In the genomic region with DNA sequence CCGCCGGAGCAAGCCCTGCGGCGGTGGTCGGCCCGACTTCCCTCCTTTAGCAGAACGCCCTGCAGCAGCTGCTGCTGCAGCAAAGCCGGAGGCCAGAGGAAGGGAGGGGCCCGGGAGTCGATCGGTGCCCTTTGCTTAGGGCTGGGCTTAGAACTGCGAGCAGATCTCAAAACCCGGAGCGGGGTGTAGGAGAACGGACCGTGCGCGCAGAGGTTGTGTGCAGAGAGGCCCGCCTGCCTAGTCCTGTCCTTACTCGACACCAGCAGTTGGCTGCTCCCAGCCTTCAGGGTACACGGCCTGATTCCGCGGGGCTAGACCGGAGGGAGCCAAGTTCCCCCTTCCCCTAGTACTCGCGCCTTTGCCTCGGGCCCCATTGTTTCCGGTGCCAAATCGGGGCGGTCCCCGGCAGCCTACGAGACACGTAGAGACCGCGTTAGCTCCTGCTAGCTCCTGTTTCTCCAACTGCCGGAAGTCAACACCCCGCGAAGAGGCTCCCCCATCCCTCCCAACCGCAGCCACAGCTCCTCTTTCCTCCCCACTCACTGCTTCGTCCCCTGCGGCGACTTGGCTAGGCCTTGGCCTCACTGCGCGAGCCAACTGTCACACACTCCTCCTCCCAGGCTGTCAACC, we compare ENCODE assay signal across 8 mouse cellular contexts. TPM values are rescaled to one million over a fixed set of nuclear protein-coding genes. Genes with fewer than 3 reads are reported as not detected.
DNase-seq lines count a peak whose midpoint lies in the region; ATAC-seq and TF ChIP-seq lines count a peak whose summit lies in the region.

TSS of gene Lnpep (minus strand) at position 94 of the 630 bp plus-strand sequence.

- H3K9me3 ChIP-seq in erythroblast, embryonic 14.5 days (ENCODE audit: control insufficient read depth, low read length), result no peaks in the 10 kb centered on the region
- no peaks in the 10 kb centered on the region for H3K9me3 ChIP-seq in heart, embryonic 11.5 days (replicated peaks; ENCODE audit: control insufficient read depth, low read length)
- no peaks in the 10 kb centered on the region for H3K9me3 ChIP-seq in kidney, embryonic 16.5 days (ENCODE audit: low read length)
- H3K9me3 ChIP-seq in stomach, embryonic 14.5 days (ENCODE audit: control insufficient read depth, low read depth, low read length), result no peaks in the 10 kb centered on the region

- 0% methylated on average over 43 of the region's 44 CpGs for WGBS in heart, embryonic 11.5 days (ENCODE audit: insufficient replicate concordance)
- under 1% methylated on average over 43 of the region's 44 CpGs for WGBS in kidney, embryonic 16.5 days
- under 1% methylated on average over 44 of the region's 44 CpGs for WGBS in liver, adult 2 months
- 0% methylated on average over 44 of the region's 44 CpGs for WGBS in stomach, embryonic 14.5 days

- ATAC-seq in heart, embryonic 11.5 days (replicated peaks; ENCODE audit: insufficient number of reproducible peaks, low FRiP score, low TSS enrichment), result peak; percentile 91
- ATAC-seq in kidney, embryonic 16.5 days (ENCODE audit: low FRiP score, low TSS enrichment), result peak; percentile 96
- peak; percentile 91 for ATAC-seq in stomach, embryonic 14.5 days (ENCODE audit: insufficient number of reproducible peaks, insufficient read depth, low FRiP score, low read depth)

- H3K36me3 ChIP-seq in C2C12 (ENCODE audit: control insufficient read depth, insufficient read depth) (no peaks in the 10 kb centered on the region), myocyte (ENCODE audit: control insufficient read depth, insufficient read depth) (no peaks in the 10 kb centered on the region)
- no peaks in the 10 kb centered on the region; the same call in 1 of the 2 replicates for H3K36me3 ChIP-seq in erythroblast, embryonic 14.5 days (ENCODE audit: control insufficient read depth)
- H3K36me3 ChIP-seq in heart, embryonic 11.5 days (ENCODE audit: control insufficient read depth, insufficient read depth, low read length), result no peaks in the 10 kb centered on the region
- H3K36me3 ChIP-seq in kidney, embryonic 16.5 days (ENCODE audit: insufficient read depth, low read length), result no peaks in the 10 kb centered on the region
- H3K36me3 ChIP-seq in liver, adult 2 months (ENCODE audit: control insufficient read depth, insufficient read depth, low read length), result no peaks in the 10 kb centered on the region
- no peaks in the 10 kb centered on the region for H3K36me3 ChIP-seq in stomach, embryonic 14.5 days (ENCODE audit: control insufficient read depth, insufficient read depth, low read length)

- H3ac ChIP-seq in C2C12 (ENCODE audit: control insufficient read depth, insufficient read length, low read depth), result peak within 1 kb of the TSS; percentile 94
- H3ac ChIP-seq in myocyte (ENCODE audit: control insufficient read depth, insufficient read length), result peak within 1 kb of the TSS; percentile 38

- H3K79me2 ChIP-seq in C2C12 (ENCODE audit: control insufficient read depth, insufficient read depth), result peaks cover 43% of the 10 kb centered on the region
- peaks cover 11% of the 10 kb centered on the region for H3K79me2 ChIP-seq in liver, adult 2 months (ENCODE audit: control insufficient read depth, insufficient read depth, low read length)
- peaks cover 41% of the 10 kb centered on the region for H3K79me2 ChIP-seq in myocyte (ENCODE audit: control insufficient read depth, insufficient read depth)

- TF ChIP-seq POLR2A in brain, embryonic 14.5 days (IDR thresholded peaks at IDR 0.05; ENCODE audit: borderline replicate concordance, extremely low read depth, insufficient read depth, insufficient read length, poor library complexity, severe bottlenecking), result no peak; the same call in 1 of the 2 replicates
- TF ChIP-seq POLR2A in liver, adult 2 months (IDR thresholded peaks at IDR 0.05; ENCODE audit: extremely low read depth, insufficient read depth, low read length), result peak; percentile 56; the same call in 1 of the 2 replicates
- peak; percentile 77 for TF ChIP-seq POLR2A in myocyte (IDR thresholded peaks at IDR 0.05; ENCODE audit: insufficient read length, low read depth)

- peak within 1 kb of the TSS; percentile 97 for H3K9ac ChIP-seq in heart, embryonic 11.5 days (ENCODE audit: low read depth, low read length)
- peak within 1 kb of the TSS; percentile 98 for H3K9ac ChIP-seq in kidney, embryonic 16.5 days (replicated peaks; ENCODE audit: low read length)
- peak within 1 kb of the TSS; percentile 95 for H3K9ac ChIP-seq in liver, adult 2 months (ENCODE audit: low read depth, low read length)
- peak within 1 kb of the TSS; percentile 86 for H3K9ac ChIP-seq in stomach, embryonic 14.5 days (replicated peaks; ENCODE audit: low read depth, low read length)

- H3K4me3 ChIP-seq in C2C12 (ENCODE audit: insufficient read depth, poor library complexity, severe bottlenecking) (peak within 1 kb of the TSS; percentile 89), myocyte (peak within 1 kb of the TSS; percentile 83)
- H3K4me3 ChIP-seq in erythroblast, embryonic 14.5 days (replicated peaks), result peak within 1 kb of the TSS; percentile 96
- H3K4me3 ChIP-seq in heart, embryonic 11.5 days (ENCODE audit: low read depth, low read length), result peak within 1 kb of the TSS; percentile 99
- H3K4me3 ChIP-seq in kidney, embryonic 16.5 days (ENCODE audit: low read length), result peak within 1 kb of the TSS; percentile 96
- H3K4me3 ChIP-seq in liver, adult 2 months (ENCODE audit: insufficient read depth, low read depth, low read length), result peak within 1 kb of the TSS; percentile 96
- H3K4me3 ChIP-seq in stomach, embryonic 14.5 days (ENCODE audit: low read depth, low read length), result peak within 1 kb of the TSS; percentile 89

- peak; percentile 98 for DNase-seq in brain, embryonic 14.5 days (ENCODE audit: low read depth)
- peak; percentile 92 for DNase-seq in liver, adult 2 months (ENCODE audit: extremely low read depth, low read depth, low spot score)

- peak within 1 kb of the TSS; percentile 79 for H3K4me2 ChIP-seq in heart, embryonic 11.5 days
- H3K4me2 ChIP-seq in kidney, embryonic 16.5 days (replicated peaks; ENCODE audit: low read depth, low read length), result peak within 1 kb of the TSS; percentile 68
- peak within 1 kb of the TSS; percentile 95 for H3K4me2 ChIP-seq in myocyte (ENCODE audit: low read depth)
- peak within 1 kb of the TSS; percentile 72 for H3K4me2 ChIP-seq in stomach, embryonic 14.5 days (replicated peaks; ENCODE audit: low read depth, low read length)

- no peaks in the 10 kb centered on the region for H3K27me3 ChIP-seq in C2C12 (ENCODE audit: control insufficient read depth, insufficient read depth, insufficient read length)
- H3K27me3 ChIP-seq in erythroblast, embryonic 14.5 days (ENCODE audit: control insufficient read depth), result no peaks in the 10 kb centered on the region
- H3K27me3 ChIP-seq in heart, embryonic 11.5 days (ENCODE audit: control insufficient read depth, insufficient read depth, low read length), result no peaks in the 10 kb centered on the region
- H3K27me3 ChIP-seq in kidney, embryonic 16.5 days (ENCODE audit: insufficient read depth, low read length), result no peaks in the 10 kb centered on the region
- no peaks in the 10 kb centered on the region for H3K27me3 ChIP-seq in liver, adult 2 months (ENCODE audit: control insufficient read depth, insufficient read depth, low read length)
- no peaks in the 10 kb centered on the region for H3K27me3 ChIP-seq in myocyte (ENCODE audit: control insufficient read depth, insufficient read depth, insufficient read length)
- H3K27me3 ChIP-seq in stomach, embryonic 14.5 days (ENCODE audit: control insufficient read depth, insufficient read depth, low read length), result no peaks in the 10 kb centered on the region

- no peak for TF ChIP-seq CTCF in C2C12 (IDR thresholded peaks at IDR 0.05; ENCODE audit: control insufficient read depth, insufficient read depth, insufficient read length)
- no peak for TF ChIP-seq CTCF in brain, embryonic 14.5 days (IDR thresholded peaks at IDR 0.05; ENCODE audit: borderline replicate concordance, extremely low read depth, insufficient read depth, insufficient read length)
- TF ChIP-seq CTCF in liver, adult 2 months (IDR thresholded peaks at IDR 0.05; ENCODE audit: low read depth, low read length), result no peak

- peaks cover 48% of the 10 kb centered on the region for H3K4me1 ChIP-seq in erythroblast, embryonic 14.5 days (ENCODE audit: control insufficient read depth)
- peaks cover 6% of the 10 kb centered on the region; the same call in 1 of the 2 replicates for H3K4me1 ChIP-seq in heart, embryonic 11.5 days (ENCODE audit: control insufficient read depth, insufficient read depth, low read length)
- H3K4me1 ChIP-seq in kidney, embryonic 16.5 days (ENCODE audit: insufficient read depth, low read length), result peaks cover 18% of the 10 kb centered on the region
- peaks cover 7% of the 10 kb centered on the region for H3K4me1 ChIP-seq in liver, adult 2 months (ENCODE audit: control insufficient read depth, insufficient read depth, low read length)
- no peaks in the 10 kb centered on the region; the same call in 1 of the 2 replicates for H3K4me1 ChIP-seq in stomach, embryonic 14.5 days (ENCODE audit: control insufficient read depth, insufficient read depth, low read length)

- H3K27ac ChIP-seq in heart, embryonic 11.5 days (ENCODE audit: low read depth, low read length), result peak within 1 kb of the TSS; percentile 100
- peak within 1 kb of the TSS; percentile 100 for H3K27ac ChIP-seq in kidney, embryonic 16.5 days (ENCODE audit: low read length)
- H3K27ac ChIP-seq in liver, adult 2 months (replicated peaks; ENCODE audit: insufficient read depth, low read depth, low read length), result peak within 1 kb of the TSS; percentile 99
- peak within 1 kb of the TSS; percentile 100 for H3K27ac ChIP-seq in stomach, embryonic 14.5 days (ENCODE audit: low read length)

- H3K79me3 ChIP-seq in C2C12 (ENCODE audit: low read depth), result peaks cover 37% of the 10 kb centered on the region

TF ChIP-seq in C2C12, 6 proteins besides CTCF, POLR2A, EP300 and RAD21 (continues in another document):
- TF ChIP-seq FOSL1 (IDR thresholded peaks at IDR 0.05; ENCODE audit: insufficient read depth, low read length, poor library complexity, severe bottlenecking) (no peak), MYOG (IDR thresholded peaks at IDR 0.05; ENCODE audit: control insufficient read depth, extremely low read depth, insufficient read length) (no peak)

TF ChIP-seq in myocyte, 11 proteins besides CTCF, POLR2A, EP300 and RAD21 (continues in another document):
- TF ChIP-seq POLR2AphosphoS2 (IDR thresholded peaks at IDR 0.05; ENCODE audit: insufficient read length, low read depth), result peak; percentile 72
- TF ChIP-seq MYOG (IDR thresholded peaks at IDR 0.05; ENCODE audit: control insufficient read depth in 1 of 3, insufficient read depth in 1 of 3, insufficient read length in 2 of 3, low read depth in 2 of 3), result peak in 2 of 3 experiments; percentile 2 to 68

RNA-seq across cellular contexts. Expression of gene Lnpep, which starts in this region (rescaled TPM):
- polyA plus RNA-seq in C2C12 (2012; fragmentation: generic; extraction: Trizol), result 4.5 TPM
- polyA plus RNA-seq in brain, embryonic 14.5 days (2012; rRNA removed), result 10.9 and 12.9 TPM in 2 replicates
- polyA plus RNA-seq in erythroblast, embryonic 14.5 days (2012), result 0.05 and 0.07 TPM in 2 replicates
- polyA plus RNA-seq in heart, embryonic 11.5 days (2014; fragmentation: Nextera tagmentation; extraction: Ambion mirVana), result 8.9 and 12.7 TPM in 2 replicates
- polyA plus RNA-seq in kidney, embryonic 16.5 days (2015; fragmentation: Nextera tagmentation; extraction: Ambion mirVana), result 7.8 and 9.8 TPM in 2 replicates
- 35.7 and 37.2 TPM in 2 replicates for total RNA-seq in liver, adult 2 months (2014; rRNA removed)
- polyA plus RNA-seq in liver, adult 2 months (2012; rRNA removed), result 2.6 and 2.7 TPM in 2 replicates
- 4.4 TPM for polyA plus RNA-seq in myocyte (2012; fragmentation: generic; extraction: Trizol)
- polyA plus RNA-seq in stomach, embryonic 14.5 days (2014; fragmentation: Nextera tagmentation; extraction: Ambion mirVana), result 18.3 and 20.2 TPM in 2 replicates

Comparison
In these comparisons a context has a peak if more than half of its experiments do, and no peak if none do; other contexts are left out.
1. Peak in every context shown above with its lines: DNase-seq, ATAC-seq, H3K4me3 ChIP-seq and H3K27ac ChIP-seq.